Mouse (Mus musculus) ES-CJ7 (cell line): ENCODE results near the gene Gabrb1.

Experiments used
- DNase-seq: peaks from one replicate; pipeline ENCODE4 v3.0.0; 2011; ENCODE audit warnings: low read depth, low spot score

Gene Gabrb1

DNA sequence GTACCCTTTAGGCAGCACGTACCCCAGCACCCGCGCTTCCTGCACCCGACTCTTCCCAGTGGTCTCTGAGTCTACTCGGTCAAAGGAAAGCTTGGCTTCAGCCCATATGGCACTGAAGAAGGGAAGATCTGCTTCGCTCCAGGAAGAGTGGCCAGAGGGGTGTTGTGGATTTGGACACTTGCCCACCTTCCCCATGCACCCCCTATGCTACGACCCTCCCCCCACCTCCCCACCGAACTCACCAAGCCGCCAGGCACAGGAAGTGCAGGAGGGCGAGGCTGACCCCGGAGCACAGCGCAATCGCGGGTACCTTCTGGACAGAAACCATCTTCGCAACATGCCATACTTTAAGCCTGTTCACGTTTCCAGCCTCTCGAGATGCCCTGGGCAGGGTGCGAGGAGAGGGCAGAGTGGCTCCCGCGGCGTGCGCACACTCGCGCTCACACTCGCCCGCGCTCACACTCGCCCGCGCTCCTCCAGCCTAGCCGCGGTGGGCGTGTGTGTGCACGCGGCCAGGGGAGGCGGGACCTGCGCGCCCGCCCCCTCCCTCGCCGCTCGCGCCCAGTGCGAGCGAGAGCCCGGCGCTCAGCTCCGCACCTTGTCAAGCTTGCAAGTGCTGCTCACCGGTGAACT lies at the start of gene Gabrb1:
Gene Gabrb1 (plus strand): TSS at position 632 of the 633 bp plus-strand sequence.
- DNase-seq: peak; percentile 21

DNA sequence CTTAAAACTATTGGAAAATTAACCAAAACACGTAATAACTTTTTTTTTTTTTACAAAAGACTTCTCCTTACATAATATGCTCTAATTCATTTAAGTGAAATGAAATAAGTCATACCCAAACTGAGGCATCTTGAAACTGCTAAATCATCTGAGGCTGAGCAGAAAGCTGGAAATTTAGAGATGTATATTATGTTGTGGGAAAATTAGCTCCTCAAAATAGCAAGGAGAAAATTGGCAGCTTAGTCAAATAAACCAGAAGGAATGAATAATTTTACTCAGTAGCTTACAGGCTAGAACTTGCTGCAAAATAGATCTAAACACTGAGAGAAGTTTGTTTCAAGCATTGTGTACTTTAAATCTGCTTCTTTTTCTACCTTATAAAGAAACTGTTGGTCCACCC lies 49.2 kb upstream of the Gabrb1 start:
- no peak for DNase-seq

DNA sequence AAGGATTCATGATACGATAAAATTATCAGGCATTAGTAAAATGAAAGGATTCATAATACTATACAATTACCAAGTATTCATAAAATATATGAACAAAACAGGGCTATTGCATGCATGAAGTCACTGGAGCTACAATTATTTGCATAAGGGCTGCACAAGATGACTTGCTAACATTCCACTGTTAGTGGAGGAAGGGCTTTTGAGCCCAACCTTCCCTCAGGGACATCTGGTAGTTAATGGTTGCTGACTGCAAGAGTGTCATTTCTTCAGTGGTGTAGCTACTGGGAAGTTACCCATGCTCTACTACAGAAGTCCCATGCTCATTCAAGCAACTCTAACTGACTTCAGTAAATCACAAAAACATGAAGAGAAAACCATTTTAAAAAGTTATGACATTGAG lies 43.6 kb upstream of the Gabrb1 start:
- no peak for DNase-seq

DNA sequence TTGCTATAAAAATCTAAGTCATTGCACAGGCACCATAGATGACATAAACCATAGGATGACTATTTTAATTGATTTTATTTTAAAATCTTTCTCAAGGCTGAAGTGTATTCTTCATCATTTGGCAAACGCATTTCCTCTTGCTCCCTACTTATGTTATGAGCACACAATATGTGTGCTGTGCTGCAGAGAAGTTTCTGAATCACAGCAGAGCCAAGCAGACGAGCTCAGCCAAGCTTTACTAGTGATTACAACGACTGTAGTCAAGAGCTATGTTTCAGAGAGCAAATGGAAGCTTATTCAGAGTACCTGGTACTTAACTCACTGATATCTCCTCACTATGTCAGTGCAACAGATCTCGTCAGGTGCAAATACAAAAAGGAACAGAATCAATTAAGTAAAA lies 41.2 kb upstream of the Gabrb1 start:
- no peak for DNase-seq

DNA sequence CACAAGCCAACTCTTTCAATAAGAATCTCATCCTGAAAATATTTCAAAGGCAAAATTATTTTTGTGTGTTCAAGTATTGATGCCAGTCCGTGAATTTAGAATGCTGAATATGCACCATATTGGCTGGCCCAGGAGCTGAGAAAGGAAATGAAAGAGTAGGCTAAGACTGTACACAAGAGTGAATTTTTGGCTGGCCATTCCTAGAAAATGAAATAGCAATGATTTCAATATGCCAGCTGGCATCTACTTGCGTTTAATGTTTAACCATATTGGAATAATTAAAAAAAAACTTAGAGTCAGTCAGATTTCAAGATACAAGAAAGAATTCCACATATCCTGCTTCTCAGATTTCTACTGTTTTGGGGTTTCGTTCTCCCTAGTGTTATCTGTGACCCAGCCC lies 30.1 kb upstream of the Gabrb1 start:
- DNase-seq: no peak

DNA sequence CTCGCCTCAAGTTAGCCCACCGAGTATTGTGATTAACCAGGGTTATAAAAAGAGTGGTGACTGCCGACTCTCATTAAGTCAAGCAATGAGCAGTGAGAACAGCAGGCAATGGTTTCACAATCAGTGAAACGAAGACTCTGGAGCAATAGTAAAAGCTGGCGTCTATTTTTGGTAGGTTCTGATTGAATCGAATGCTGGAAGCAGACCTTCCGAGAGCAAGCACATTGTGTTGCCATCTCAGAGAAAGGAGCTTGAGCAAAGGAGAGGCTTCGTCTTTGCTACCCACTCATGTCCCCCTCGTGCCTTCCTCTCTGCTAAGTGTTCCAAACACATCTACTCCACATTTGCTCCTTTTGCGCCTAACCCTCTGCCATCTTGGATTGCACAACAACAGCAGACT lies 18.1 kb upstream of the Gabrb1 start:
- DNase-seq: no peak

DNA sequence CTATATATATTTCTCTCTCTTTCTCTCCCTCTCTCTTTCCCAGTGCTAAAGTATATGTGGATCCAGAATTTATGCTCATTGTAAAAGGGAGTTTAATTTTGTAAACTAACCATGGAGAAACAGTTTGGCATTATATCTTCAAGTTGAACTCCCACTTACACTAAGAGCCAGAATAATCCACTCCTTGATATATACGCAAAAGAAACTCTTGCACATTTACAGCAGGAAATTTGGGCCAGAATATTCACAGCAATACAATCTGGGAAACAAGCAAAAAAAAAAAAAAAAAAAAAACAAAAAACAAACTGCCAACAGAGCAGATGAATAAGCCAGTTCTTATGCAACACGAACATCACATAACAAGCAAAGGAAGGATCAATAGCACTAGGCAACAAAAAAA lies 9.8 kb upstream of the Gabrb1 start:
- DNase-seq: no peak

DNA sequence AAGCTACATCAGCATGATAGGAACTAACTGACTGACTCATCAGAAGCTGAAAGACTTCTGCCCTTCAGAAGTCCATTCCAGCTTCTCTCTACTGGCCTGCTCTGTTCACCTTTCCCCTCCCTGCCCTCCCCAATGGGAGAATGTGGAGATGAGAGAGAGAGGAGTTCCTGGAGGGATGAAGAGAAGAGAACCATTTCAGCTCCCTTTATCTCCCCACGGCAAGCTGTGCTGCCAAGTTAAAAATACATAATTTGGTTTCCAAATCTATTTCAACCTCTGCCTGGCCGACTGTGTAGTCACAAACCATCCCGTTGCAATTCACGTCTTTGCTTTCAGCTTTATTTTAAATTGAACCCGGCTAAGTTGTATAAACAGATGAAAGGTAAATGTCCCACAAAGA lies 3.9 kb upstream of the Gabrb1 start:
- no peak for DNase-seq

DNA sequence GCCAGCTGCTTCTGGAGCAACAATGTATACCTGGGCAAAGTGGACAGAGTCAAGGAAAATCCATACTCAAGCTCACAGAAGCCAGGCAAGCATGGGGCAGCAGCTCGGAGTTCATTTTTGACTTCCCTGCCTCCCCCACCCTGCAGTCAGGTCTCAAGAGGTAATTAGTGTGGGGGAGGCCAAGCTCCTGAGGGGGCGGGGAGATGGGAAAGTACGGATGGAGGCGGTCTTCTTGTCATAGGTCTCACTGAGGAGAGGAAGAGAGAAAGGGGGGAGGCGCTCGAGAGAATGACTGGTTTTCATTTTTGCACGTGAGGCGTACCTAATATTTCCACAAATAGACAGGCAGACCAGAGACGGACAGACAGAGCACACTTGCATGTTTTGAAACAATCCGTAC lies 1.1 kb upstream of the Gabrb1 start:
- DNase-seq: no peak

DNA sequence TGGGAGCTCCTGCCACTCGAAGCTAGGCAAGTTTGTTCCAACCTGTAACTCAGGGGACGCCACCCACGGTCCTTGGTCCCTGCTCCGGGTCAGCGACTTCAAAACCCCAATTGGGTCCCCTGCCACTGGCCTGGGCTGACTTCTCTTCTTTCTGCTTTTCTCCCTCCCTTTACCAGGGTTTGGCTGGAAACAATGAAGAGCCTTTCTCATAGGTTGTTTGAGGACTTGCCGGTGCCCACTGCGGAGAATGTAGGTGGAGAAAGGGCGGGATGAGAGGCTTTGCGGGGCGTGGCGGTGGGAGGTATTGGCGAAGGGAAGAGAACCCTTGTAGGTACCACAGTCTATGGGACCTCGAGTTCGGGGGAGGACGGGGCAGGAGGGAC lies 193 bp downstream of the Gabrb1 start, which contains the start of gene Gabra4:
Gene Gabra4 (minus strand): TSS at position 194 of the 383 bp plus-strand sequence.
- DNase-seq: no peak

DNA sequence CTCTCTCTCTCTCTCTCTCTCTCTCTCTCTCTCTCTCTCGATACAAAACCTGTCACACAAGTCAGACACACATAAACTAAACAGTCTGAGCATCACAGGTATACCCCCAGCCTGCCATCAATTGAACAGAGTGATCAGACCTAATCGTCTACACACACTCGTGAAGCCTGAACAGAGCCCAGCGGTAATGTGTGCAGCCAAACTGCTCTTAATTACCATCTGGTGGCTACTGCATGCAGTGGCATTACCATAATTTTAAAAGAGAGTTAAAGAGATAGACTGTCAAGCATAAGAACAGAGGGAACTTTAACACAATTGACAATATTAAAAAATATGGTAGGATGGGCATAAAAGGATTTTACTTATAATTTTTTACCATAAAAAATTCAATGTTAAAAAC lies 7.7 kb downstream of the Gabrb1 start:
- DNase-seq: no peak

DNA sequence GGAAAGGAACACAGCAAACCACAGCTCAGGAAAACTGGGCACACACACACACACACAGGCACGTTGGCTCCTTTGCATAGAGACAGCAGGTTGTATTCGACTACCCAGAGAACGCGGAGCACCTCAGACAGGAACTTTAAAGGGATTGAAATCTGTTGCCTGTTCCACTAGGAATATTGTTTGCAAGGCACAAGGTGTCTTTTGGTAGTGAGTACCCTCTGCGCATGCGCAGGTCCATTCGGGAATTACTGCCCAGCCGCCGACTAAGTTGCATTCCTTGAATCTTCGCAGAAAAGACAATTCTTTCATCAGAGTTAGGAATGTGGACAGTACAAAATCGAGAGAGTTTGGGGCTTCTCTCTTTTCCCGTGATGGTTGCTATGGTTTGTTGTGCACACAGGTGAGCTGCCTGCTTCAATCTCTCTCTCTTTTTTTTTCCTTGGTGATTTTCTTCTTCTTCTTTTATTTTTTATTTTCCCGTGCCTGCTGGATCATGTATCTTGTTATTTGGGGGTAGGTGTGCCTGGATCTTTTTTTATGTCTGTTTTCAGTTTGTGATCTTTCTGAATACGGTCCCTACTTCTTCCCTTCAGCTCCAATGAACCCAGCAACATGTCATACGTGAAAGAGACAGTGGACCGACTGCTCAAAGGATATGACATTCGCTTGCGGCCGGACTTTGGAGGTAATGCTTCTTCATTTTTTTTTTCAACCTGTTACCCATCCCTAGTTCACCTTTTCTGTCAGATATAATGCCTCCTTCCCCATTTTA lies 42.0 kb downstream of the Gabrb1 start:
- DNase-seq: peak; percentile 38

DNA sequence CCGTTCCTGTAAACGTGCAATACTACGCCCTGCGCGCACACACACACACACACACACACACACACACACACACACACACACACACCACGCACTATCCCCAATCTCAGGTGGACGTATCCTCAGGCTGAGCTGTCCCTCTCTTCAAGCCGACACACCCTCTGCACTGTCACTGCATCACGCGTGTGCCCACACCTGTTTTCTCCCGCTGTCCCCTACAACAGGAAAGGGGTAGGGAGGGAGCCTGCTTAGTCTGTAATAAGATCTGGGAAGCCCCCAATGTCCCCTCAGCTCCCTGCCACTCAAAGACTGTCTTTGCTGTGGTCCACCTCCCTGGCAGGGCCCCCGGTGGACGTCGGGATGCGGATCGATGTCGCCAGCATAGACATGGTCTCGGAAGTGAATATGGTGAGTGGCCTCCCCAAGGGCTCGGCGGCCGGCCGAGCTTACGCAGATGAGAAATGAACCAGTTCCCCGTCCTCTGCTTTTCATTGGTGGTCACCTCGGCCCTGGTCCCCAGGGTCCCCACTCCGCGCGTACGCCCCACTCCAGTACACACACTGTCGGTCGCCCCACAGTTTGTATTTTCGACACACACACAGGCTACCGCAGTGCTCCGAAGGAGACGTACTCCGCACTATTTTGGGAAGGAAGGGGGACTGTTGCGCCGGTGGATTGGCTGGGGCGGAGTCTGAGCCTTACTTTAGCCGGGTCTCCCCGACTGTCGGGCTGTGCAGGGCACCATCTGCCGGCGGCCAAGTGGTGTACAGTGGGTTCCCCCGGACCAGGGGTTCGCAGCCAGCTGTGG lies 42.8 kb downstream of the Gabrb1 start:
- peak; percentile 59 for DNase-seq

DNA sequence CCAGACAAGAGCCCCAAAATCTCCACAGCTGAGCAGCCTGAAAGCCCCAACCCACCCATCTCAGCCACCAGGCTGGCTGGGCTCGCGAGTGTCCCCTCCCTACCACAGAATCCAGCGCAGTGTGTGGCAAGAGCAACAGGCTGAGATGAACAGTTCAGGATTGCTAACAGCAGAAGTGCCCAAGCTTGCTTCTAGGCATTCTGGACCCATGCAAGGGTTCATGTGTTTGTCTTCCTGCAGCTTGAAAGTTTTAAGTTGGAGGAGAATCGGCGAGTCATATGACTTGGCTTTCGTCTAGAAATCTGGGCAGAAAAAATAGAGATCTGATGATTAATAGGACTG lies 43.3 kb downstream of the Gabrb1 start:
- no peak for DNase-seq

DNA sequence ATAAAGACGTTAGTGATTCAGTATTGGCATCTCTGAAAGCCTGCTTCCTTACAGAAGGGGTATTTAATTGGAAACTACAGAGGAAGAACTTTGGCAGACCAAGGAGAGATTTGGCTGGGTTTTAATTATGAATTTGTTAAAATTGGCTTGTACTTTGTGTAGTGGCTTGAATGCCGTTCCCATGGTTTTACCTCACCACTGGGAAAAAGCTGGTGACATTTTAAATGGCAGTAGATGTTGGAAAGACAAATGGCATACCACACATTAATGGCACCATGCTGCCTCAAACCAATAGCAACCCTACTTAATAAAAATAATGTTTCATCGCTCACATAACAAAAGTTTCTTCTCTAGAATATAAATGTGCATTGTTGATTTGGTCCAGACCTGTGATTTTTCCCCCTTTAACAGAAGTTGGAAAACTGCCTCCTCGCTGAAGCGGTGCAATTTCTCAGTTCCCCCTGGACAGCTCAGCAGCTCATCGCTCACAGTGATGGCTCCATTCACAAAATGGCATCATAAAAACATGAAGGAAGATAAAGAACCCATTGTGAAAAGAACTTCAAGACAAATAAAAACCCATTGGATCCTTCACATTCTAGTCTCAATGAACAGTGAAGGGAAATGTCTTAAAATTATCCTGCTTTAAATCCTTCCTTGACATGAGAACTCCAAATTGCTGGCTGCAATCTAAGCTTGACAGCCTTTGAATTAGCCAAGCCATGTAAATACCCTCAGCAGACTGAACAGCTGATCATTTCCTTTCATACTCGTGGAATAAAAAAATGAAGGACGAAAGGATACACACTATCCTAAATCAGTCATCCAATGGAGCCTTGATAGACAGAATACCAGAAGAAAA lies 75.2 kb downstream of the Gabrb1 start:
- DNase-seq: no peak

DNA sequence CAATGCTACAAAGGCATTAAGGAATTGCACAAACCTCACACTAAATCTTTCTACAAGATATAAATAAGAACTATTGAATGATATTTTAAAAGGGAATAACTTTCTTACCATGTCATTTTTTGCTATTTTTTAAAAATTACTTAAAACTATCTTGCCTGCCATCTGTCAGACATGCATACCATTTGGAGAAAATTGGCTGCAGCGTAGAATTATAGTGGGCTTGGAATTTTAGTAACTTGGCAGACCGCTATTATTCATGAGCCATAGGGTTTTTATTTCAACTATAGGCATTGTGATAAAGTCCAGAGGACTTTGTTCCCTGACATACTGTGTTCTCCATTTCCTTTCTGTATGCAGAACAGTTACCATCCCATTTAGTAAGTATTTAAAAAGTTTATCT lies 89.5 kb downstream of the Gabrb1 start:
- no peak for DNase-seq

DNA sequence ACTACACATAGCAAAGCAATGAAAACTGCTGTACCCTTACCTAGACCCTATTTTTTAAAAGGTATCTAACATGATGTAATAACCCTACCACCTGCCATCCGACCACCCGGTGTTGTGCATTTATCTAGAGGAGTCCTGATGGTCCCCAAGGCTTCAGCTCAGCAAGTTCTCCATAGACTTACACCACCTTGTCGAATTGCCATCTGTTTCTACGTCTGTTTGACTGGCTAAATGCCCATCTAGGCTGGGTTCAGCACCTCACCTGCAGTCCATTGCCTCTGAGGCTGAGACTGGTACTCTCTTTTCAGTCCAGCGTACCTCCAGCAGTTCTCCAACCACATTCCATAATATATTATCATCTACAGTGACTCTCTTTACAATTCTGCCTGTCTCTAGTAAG lies 96.1 kb downstream of the Gabrb1 start:
- no peak for DNase-seq

DNA sequence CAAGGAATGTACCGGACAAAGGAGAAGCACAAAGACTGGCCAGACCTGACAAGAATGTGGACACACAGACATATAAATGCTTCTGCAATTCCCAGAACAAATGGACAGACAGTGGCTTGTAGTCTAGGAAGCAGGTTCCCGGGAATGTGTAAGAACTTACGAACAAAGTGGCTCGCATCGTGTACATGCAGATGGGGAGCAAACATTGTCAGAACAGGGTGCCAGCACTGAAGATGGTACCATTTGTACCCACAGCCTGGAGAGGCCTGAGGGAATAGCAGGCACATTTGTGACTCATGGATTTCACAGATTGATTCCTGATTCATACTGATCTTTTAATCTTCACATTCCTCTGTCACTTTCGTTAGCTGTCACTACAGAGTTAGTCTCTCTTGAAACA lies 103.2 kb downstream of the Gabrb1 start:
- DNase-seq: no peak

DNA sequence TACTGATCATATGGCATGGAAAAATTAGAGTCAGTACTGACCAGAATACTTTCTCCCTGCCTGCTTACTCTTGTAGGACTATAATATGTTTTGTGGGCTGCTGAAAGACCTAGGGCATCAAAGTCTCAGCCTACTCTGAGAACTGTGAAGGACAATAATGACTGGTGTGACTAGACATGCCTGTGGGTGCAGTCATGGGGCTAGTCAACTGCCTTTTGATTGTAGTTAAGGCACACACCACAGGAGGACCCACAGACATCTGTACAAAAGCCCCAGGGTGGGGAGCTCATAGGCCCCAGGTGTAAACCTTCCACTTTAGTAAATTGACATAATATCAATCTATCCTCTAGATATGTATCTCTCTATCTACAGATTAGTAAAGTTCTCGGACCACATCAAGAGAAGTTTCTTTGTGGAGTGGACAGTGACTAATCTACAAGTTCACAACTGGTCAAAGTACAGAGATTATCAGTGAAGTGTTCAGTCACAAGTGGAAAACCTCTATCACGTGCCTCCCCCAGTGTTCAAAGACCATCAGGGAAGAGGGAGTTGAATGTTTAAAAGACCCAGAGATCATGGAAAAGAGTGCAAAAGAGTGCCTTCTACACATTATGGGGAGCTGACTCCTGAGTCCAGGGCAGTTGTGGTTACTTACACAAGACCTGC lies 123.7 kb downstream of the Gabrb1 start:
- DNase-seq: no peak

DNA sequence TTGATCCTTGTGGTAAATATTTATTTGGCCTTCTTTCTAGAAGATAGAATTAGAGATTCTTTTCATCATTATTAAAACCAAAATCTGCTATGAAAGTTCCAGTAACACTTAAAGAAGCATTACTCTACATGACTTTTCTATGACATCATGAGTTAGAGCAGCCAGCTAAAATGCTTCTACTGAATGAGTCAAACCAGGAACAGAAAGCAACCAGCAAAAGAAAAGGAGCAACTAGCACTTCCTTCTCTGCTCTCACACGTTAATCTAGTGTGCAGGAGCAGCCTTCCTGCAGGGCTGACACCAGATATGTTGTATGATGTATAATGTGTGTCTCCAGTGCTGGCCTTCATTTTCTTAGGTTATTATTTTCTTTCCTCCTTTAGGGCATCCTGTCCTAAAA lies 164.9 kb downstream of the Gabrb1 start:
- DNase-seq: no peak

DNA sequence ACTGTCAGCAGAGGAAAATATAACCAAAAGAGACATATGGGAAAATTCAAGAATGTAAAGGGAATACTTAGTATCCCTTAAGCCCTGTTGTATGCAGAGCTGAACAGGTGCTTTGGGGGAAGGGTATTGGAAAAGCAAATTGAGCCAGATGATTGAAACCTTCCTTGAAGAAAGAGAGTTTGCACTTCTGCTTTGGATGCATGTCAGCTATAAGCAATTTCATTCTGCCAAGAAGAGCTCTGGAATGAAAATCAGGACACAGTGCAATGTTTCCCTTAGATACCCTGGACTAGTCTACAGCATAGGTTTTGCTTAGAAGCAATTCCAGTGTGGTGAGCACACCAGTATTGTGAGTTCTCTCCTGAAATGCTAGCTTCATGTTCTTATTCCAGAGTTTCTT lies 170.4 kb downstream of the Gabrb1 start:
- no peak for DNase-seq
